Mouse (Mus musculus): Measurements from ENCODE around the gene Abca3. TPM values are rescaled to one million over a fixed set of nuclear protein-coding genes. Genes with fewer than 3 reads are reported as not detected.
A peak's percentile ranks its signal among the peaks of the same experiment; 100 is the strongest.

Abca3 gene
- total and polyA plus RNA-seq, 2 experiments from 2014 or later, result 27.3 to 102 TPM

GRCm38 (mm10) chr17:24429201-24429983 lies 77.6 kb downstream of the Abca3 start:
- ATAC-seq, result no peak
- H3K4me3 ChIP-seq (ENCODE audit: low read length), result no peak overlapping the region
- no peak overlapping the region for H3K9ac ChIP-seq (replicated peaks; ENCODE audit: low read length)
- no peak overlapping the region for H3K4me2 ChIP-seq (ENCODE audit: low read depth, low read length)
- peak overlapping the region; percentile 45; the same call in 1 of the 2 replicates for H3K27ac ChIP-seq
- 74% methylated on average over 14 of the region's 14 CpGs for WGBS
- no peaks in the 10 kb centered on the region for H3K4me1 ChIP-seq (ENCODE audit: insufficient read depth, low read length)
- TF ChIP-seq CTCF (IDR thresholded peaks at IDR 0.05; ENCODE audit: low read depth), result no peak
- no peaks in the 10 kb centered on the region for H3K27me3 ChIP-seq (ENCODE audit: insufficient read depth, low read length)
- H3K9me3 ChIP-seq (ENCODE audit: low read length), result no peaks in the 10 kb centered on the region
- DNase-seq (ENCODE audit: low spot score), result peak; percentile 32
- H3K36me3 ChIP-seq (ENCODE audit: insufficient read depth, low read length), result peaks cover 5% of the 10 kb centered on the region; the same call in 1 of the 2 replicates

- H3K27ac ChIP-seq, result no peak overlapping the region
- H3K4me3 ChIP-seq (ENCODE audit: low read length), result no peak overlapping the region
- no peaks in the 10 kb centered on the region for H3K27me3 ChIP-seq (ENCODE audit: insufficient read depth, low read length)
- H3K4me1 ChIP-seq (ENCODE audit: insufficient read depth, low read length), result no peaks in the 10 kb centered on the region
- H3K9ac ChIP-seq (replicated peaks; ENCODE audit: low read length), result no peak overlapping the region
- H3K4me2 ChIP-seq (ENCODE audit: low read depth, low read length), result no peak overlapping the region
- WGBS, result 64% methylated on average over 5 of the region's 5 CpGs
- ATAC-seq (peak; percentile 41; the same call in 1 of the 2 replicates), DNase-seq (ENCODE audit: low spot score) (peak; percentile 59)
- peak; percentile 79 for TF ChIP-seq CTCF (IDR thresholded peaks at IDR 0.05; ENCODE audit: low read depth)
- peaks cover 14% of the 10 kb centered on the region; the same call in 1 of the 2 replicates for H3K36me3 ChIP-seq (ENCODE audit: insufficient read depth, low read length)
- no peaks in the 10 kb centered on the region for H3K9me3 ChIP-seq (ENCODE audit: low read length)
These were observed 85.3 kb downstream of the Abca3 start for GRCm38 (mm10) chr17:24437016-24437415.

GRCm38 (mm10) chr17:24440377-24440776 lies 88.6 kb downstream of the Abca3 start:
- Histone ChIP-seq H3K4me1 (ENCODE audit: insufficient read depth, low read length) (no peaks in the 10 kb centered on the region), H3K9me3 (ENCODE audit: low read length) (no peaks in the 10 kb centered on the region), H3K9ac (replicated peaks; ENCODE audit: low read length) (no peak overlapping the region), H3K4me2 (ENCODE audit: low read depth, low read length) (no peak overlapping the region), H3K27ac (no peak overlapping the region), H3K36me3 (ENCODE audit: insufficient read depth, low read length) (peaks cover 44% of the 10 kb centered on the region; the same call in 1 of the 2 replicates), H3K4me3 (ENCODE audit: low read length) (no peak overlapping the region), H3K27me3 (ENCODE audit: insufficient read depth, low read length) (no peaks in the 10 kb centered on the region)
- ATAC-seq (no peak), DNase-seq (ENCODE audit: low spot score) (no peak)
- TF ChIP-seq CTCF (IDR thresholded peaks at IDR 0.05; ENCODE audit: low read depth), result no peak
- 87% methylated on average over 8 of the region's 8 CpGs for WGBS

- Histone ChIP-seq H3K4me1 (ENCODE audit: insufficient read depth, low read length) (no peaks in the 10 kb centered on the region), H3K4me3 (ENCODE audit: low read length) (no peak overlapping the region), H3K27me3 (ENCODE audit: insufficient read depth, low read length) (no peaks in the 10 kb centered on the region), H3K9ac (replicated peaks; ENCODE audit: low read length) (no peak overlapping the region), H3K4me2 (ENCODE audit: low read depth, low read length) (no peak overlapping the region), H3K9me3 (ENCODE audit: low read length) (no peaks in the 10 kb centered on the region), H3K36me3 (ENCODE audit: insufficient read depth, low read length) (peaks cover 51% of the 10 kb centered on the region; the same call in 1 of the 2 replicates), H3K27ac (no peak overlapping the region)
- WGBS, result 54% methylated on average over 2 of the region's 2 CpGs
- ATAC-seq (no peak), DNase-seq (ENCODE audit: low spot score) (peak; percentile 40)
- TF ChIP-seq CTCF (IDR thresholded peaks at IDR 0.05; ENCODE audit: low read depth), result peak; percentile 60
These were observed 89.4 kb downstream of the Abca3 start for GRCm38 (mm10) chr17:24441148-24441547.

GRCm38 (mm10) chr17:24442107-24442506 lies 90.4 kb downstream of the Abca3 start:
- Histone ChIP-seq H3K4me2 (ENCODE audit: low read depth, low read length) (no peak overlapping the region), H3K27ac (no peak overlapping the region), H3K27me3 (ENCODE audit: insufficient read depth, low read length) (no peaks in the 10 kb centered on the region), H3K9ac (replicated peaks; ENCODE audit: low read length) (no peak overlapping the region), H3K9me3 (ENCODE audit: low read length) (no peaks in the 10 kb centered on the region), H3K36me3 (ENCODE audit: insufficient read depth, low read length) (peaks cover 61% of the 10 kb centered on the region), H3K4me1 (ENCODE audit: insufficient read depth, low read length) (no peaks in the 10 kb centered on the region), H3K4me3 (ENCODE audit: low read length) (no peak overlapping the region)
- no peak for DNase-seq (ENCODE audit: low spot score)
- 90% methylated on average over 14 of the region's 14 CpGs for WGBS
- ATAC-seq, result no peak
- TF ChIP-seq CTCF (IDR thresholded peaks at IDR 0.05; ENCODE audit: low read depth), result no peak

GRCm38 (mm10) chr17:24442632-24443155 lies 90.9 kb downstream of the Abca3 start, which contains the start of gene Dnase1l2:
Dnase1l2 (minus strand) TSS chr17:24443105.
- Histone ChIP-seq H3K9me3 (ENCODE audit: low read length) (no peaks in the 10 kb centered on the region), H3K27ac (no peak within 1 kb of the TSS), H3K27me3 (ENCODE audit: insufficient read depth, low read length) (no peaks in the 10 kb centered on the region), H3K4me3 (ENCODE audit: low read length) (no peak within 1 kb of the TSS), H3K4me2 (ENCODE audit: low read depth, low read length) (no peak within 1 kb of the TSS), H3K4me1 (ENCODE audit: insufficient read depth, low read length) (no peaks in the 10 kb centered on the region), H3K36me3 (ENCODE audit: insufficient read depth, low read length) (peaks cover 67% of the 10 kb centered on the region), H3K9ac (replicated peaks; ENCODE audit: low read length) (no peak within 1 kb of the TSS)
- DNase-seq (ENCODE audit: low spot score) (no peak), ATAC-seq (no peak)
- TF ChIP-seq CTCF (IDR thresholded peaks at IDR 0.05; ENCODE audit: low read depth), result no peak
- WGBS, result 75% methylated on average over 7 of the region's 7 CpGs

- Histone ChIP-seq H3K4me3 (ENCODE audit: low read length) (no peak overlapping the region), H3K4me2 (ENCODE audit: low read depth, low read length) (no peak overlapping the region), H3K27me3 (ENCODE audit: insufficient read depth, low read length) (no peaks in the 10 kb centered on the region), H3K4me1 (ENCODE audit: insufficient read depth, low read length) (no peaks in the 10 kb centered on the region), H3K36me3 (ENCODE audit: insufficient read depth, low read length) (peaks cover 74% of the 10 kb centered on the region), H3K9me3 (ENCODE audit: low read length) (no peaks in the 10 kb centered on the region), H3K9ac (replicated peaks; ENCODE audit: low read length) (no peak overlapping the region), H3K27ac (no peak overlapping the region)
- no peak for DNase-seq (ENCODE audit: low spot score)
- ATAC-seq, result no peak
- WGBS, result 90% methylated on average over 4 of the region's 4 CpGs
- TF ChIP-seq CTCF (IDR thresholded peaks at IDR 0.05; ENCODE audit: low read depth), result no peak
These were observed 91.7 kb downstream of the Abca3 start for GRCm38 (mm10) chr17:24443409-24443808.

All from hindbrain, postnatal 0 days (tissue).